Mouse (Mus musculus) bone marrow macrophage, adult 2 months (primary cell): ENCODE measurements around the gene Kif2c. TPM values are rescaled to one million over a fixed set of nuclear protein-coding genes. Genes with fewer than 3 reads are reported as not detected.

Source experiments
- H3K27ac ChIP-seq: 2 replicates; pipeline ENCODE4 v1.5.1; 2012; ENCODE audit warnings: low read depth, low read length; ENCODE audit not compliant: insufficient read depth
- H3K4me1 ChIP-seq: 2 replicates; pipeline ENCODE4 v1.6.1; 2012; ENCODE audit warnings: low read length; ENCODE audit not compliant: control insufficient read depth, insufficient read depth
- H3K4me3 ChIP-seq: 2 replicates; pipeline ENCODE4 v1.5.1; 2012; ENCODE audit warnings: mild to moderate bottlenecking, low read length, moderate library complexity; ENCODE audit not compliant: insufficient read depth
- CTCF ChIP-seq: IDR thresholded peaks from 2 replicates; pipeline ENCODE4 v1.5.1; 2012; ENCODE audit warnings: low read depth, mild to moderate bottlenecking, low read length, moderate library complexity
- POLR2A ChIP-seq: IDR thresholded peaks from 2 replicates; pipeline ENCODE4 v1.6.1; 2012; ENCODE audit warnings: mild to moderate bottlenecking, low read depth, low read length, borderline replicate concordance
- polyA plus RNA-seq: library from polyadenylated mRNA; stranded (reverse); fragments of >200 nt; gene quantifications from 2 replicates; pipeline ENCODE4 v1.2.4, GENCODE M21; 2012; ENCODE audit not compliant: missing spikeins, insufficient read depth, insufficient read length

Gene Kif2c
- polyA plus RNA-seq, result 17.2 and 20.5 TPM in 2 replicates

DNA sequence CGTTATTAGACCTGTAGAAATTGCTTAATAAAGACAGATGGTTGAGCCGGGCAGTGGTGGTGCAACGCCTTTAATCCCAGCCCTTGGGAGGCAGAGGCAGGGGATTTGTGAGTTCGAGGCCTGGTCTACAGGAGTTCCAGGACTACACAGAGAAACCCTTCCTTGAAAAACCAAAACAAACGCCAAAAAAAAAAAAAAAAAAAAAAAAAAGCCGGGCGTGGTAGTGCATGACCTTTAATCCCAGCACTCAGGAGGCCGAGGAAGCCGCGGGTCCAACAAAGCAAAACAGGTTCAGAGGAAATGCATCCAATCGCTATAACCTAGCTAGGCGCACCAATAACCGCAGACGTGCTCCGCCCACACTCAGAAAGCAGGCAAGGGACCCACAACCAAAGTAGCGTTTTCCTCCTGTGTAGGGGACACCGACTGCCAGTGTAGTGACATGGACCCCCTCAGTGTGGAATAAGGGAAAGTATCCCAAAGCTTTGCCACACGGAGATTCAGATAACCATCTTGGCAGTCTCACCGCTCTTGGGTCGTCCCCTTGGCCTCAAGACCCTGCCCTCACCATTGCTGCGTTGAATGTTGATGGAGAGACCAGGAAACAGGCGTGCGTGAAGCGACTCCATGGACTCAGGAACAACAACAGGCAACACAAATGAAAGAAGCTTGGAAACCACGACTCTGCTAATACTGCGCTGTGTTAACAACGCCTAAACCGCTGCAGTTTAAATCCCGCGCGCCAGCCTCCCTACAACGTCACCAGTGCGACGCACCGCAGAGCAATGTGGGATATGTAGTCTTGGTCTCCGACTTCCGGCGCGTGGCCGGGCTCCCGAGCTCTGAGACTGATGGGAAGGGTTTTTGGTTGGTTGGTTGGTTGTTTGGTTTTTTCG is at the start of gene Kif2c:
Gene Kif2c (minus strand): TSS at position 777 of the 896 bp plus-strand sequence.
- TF ChIP-seq CTCF, result no peak
- no peak for TF ChIP-seq POLR2A
- H3K4me3 ChIP-seq, result peak within 1 kb of the TSS; percentile 96
- H3K4me1 ChIP-seq, result peaks cover 6% of the 10 kb centered on the region
- peak within 1 kb of the TSS; percentile 71 for H3K27ac ChIP-seq

DNA sequence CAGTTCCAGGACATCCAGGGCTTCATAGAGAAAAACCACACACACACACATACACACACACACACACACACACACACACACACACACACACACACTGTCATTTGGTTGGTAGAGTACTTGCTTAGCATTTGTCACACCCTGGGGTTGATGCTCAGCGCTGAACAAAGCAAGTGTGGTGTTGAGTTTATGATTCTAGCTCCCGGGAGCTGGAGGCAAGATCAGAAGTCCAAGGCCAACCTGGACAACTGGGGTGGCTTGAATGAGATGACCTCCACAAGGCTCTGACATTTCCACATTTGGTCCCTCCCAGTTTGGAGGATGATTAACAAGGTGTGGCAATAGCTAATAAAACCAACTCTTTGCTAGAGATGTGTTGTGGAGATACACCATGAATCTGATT is 48.8 kb upstream of the Kif2c start:
- no peak for TF ChIP-seq POLR2A
- TF ChIP-seq CTCF, result no peak
- no peak overlapping the region for H3K27ac ChIP-seq
- no peaks in the 10 kb centered on the region for H3K4me1 ChIP-seq
- H3K4me3 ChIP-seq, result no peak overlapping the region

DNA sequence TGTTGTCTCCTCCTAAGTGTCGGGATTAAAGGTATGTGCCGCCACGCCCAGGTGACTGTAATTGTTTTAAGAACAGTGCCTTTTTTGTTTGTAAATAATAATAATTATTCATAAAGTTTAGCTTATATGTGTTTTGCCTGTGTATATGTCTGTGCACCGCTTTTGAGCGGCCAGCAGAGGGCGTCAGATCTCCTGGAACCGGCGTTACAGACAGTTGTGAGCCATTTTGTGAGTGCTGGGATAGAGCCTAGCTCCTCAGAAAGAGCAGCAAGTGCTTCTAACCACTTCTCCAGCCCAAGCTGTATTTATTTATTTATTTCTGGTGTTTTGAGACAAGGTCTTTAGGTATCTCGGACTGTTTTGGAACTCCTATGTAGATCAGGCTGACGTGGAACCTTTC is 47.9 kb upstream of the Kif2c start:
- no peak overlapping the region for H3K27ac ChIP-seq
- H3K4me3 ChIP-seq, result no peak overlapping the region
- TF ChIP-seq CTCF, result peak; percentile 96
- no peak for TF ChIP-seq POLR2A
- H3K4me1 ChIP-seq, result no peaks in the 10 kb centered on the region

DNA sequence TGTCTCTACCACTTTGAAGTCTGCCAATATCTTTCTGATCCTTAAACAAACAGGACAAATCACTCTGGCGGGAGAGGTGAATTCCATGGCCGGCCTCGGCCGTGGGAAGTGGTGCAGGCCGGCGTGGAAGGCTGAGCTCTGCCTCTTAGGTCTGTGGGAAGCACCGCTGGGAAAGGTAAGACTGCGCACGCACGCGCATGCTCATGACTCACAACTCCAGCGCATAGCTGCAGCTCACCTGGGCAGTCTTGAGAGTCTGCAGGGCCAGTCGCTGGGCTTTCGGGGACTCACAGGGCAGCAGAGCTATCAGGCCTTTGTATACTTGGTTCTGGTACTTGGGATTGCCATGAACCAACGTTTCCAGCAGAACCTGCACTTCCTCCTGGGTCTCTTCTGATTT is 47.2 kb upstream of the Kif2c start:
- Histone ChIP-seq H3K4me3 (no peak overlapping the region), H3K27ac (no peak overlapping the region), H3K4me1 (no peaks in the 10 kb centered on the region)
- TF ChIP-seq CTCF (no peak), POLR2A (no peak)

DNA sequence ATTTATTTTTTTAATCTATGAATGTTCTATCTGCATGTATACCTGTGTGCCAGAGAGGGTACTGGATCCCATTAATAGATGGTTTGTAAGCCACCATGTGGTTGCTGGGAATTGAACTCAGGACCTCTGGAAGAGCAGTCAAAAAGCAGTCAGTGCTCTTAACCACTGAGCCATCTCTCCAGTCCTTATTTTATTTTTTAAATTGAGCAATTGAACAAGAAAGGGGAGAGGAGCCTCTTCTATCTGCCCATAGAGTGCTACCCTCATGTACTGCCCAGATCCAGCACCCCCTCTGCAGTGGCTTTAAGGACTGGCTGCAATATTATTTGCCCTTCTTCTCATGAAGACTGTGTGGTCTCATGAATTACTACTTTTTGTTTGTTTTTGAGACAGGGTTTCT is 42.8 kb upstream of the Kif2c start:
- H3K27ac ChIP-seq, result no peak overlapping the region
- H3K4me3 ChIP-seq, result no peak overlapping the region
- TF ChIP-seq POLR2A, result no peak
- TF ChIP-seq CTCF, result no peak
- peaks cover 13% of the 10 kb centered on the region for H3K4me1 ChIP-seq

DNA sequence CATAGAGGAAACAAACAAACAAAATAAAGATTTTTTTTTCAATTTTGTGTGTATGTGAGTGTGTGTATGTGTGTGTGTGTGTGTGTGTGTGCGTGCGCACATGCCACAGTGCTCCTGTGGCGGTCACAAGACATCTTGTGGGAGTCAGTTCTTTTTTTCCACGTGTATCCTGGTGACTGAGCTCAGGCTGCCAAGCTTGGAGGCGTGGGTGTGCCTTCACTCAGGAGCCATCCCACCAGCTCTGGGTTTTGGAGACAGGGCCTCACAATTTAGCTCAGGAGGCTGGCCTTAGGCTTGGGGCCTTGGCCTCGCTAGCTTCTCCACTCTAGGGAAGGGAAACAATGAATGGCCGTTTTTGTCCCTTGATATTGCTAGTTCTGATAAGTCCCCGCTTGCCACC is 41.7 kb upstream of the Kif2c start:
- Histone ChIP-seq H3K4me1 (peaks cover 15% of the 10 kb centered on the region), H3K4me3 (no peak overlapping the region), H3K27ac (no peak overlapping the region)
- TF ChIP-seq CTCF (no peak), POLR2A (no peak)

DNA sequence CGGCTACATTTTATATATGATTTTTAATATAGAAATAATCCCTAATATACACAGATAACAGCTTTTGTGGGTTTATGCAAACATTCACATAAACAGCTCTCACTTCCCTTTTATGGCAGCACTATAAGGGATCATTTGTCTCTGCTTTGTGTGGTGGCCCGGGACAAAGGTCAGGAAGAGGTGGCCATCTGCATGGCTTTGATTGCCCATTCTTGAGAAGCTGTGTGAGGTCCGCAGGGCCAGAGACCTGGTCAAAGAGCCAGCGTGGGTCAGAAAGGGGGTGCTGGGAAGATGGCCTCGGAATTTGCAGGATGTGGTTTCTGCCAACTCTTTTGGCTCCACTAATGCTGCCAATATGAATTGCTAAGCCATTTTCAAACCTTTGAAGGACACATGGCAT is 40.6 kb upstream of the Kif2c start:
- Histone ChIP-seq H3K4me1 (peaks cover 19% of the 10 kb centered on the region), H3K4me3 (no peak overlapping the region), H3K27ac (no peak overlapping the region)
- TF ChIP-seq CTCF (no peak), POLR2A (no peak)

DNA sequence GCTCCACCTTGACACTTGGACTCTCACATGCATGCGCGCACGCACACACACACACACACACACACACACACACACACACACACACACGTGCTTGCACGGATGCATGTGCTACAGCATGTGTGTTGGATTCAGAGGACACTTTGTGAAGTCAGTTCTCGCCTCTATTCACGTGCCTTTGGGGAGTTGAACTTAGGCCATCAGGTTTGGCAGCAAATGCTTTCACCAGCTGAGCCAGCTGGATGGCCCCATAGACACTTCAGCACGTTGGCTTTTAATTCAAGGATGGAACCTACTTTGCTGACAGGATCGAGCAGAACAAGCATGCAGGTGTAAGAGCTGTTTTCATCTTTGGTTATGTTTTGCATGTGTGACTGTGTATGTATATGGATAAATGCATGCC is 39.4 kb upstream of the Kif2c start:
- Histone ChIP-seq H3K27ac (no peak overlapping the region), H3K4me1 (peaks cover 19% of the 10 kb centered on the region)
- TF ChIP-seq CTCF (no peak), POLR2A (no peak)

DNA sequence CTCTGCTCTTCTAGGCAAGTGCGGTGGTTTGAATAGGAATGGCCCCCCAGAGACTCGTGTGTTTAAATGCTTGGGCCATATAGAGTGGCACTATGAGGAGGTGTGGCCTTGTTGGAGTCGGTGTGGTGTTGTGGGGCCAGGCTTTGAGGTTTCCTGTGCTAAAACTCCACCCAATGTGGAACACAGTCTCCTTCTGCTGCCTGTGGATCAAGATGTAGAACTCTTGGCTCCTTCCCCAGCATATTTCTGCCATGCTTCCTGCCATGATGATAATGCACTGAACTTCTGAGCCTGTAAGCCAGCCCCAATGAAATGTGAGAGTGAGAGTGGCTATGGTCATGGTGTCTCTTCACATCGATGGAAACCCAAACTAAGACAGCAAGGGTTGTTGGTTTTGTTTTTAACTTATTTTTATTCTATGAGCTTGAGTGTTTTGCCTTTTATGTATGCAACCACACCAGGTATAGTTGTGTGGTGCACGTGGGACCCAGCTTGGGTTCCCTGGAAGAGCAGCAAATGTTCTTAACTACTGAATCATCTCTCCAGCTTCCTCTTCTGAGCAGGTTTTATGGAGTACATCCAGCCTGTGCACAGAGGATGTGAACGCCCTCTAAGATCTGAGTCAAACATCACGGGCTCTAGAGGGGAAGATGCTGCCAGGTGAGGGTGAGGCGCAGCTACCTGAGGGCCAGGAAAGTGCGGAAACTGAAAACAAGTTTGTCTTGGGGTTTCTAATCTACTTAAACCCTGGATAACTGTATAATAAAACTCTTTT is 38.5 kb upstream of the Kif2c start:
- TF ChIP-seq POLR2A (no peak), CTCF (no peak)
- Histone ChIP-seq H3K4me3 (no peak overlapping the region), H3K27ac (no peak overlapping the region)

More for the DNA sequence above, 39.4 kb upstream of the Kif2c start:
- H3K4me3 ChIP-seq, result no peak overlapping the region

More for the DNA sequence above, 38.5 kb upstream of the Kif2c start:
- H3K4me1 ChIP-seq, result peaks cover 19% of the 10 kb centered on the region
